Comparison of ENCODE assay signal across 30 mouse cellular contexts in the genomic region with DNA sequence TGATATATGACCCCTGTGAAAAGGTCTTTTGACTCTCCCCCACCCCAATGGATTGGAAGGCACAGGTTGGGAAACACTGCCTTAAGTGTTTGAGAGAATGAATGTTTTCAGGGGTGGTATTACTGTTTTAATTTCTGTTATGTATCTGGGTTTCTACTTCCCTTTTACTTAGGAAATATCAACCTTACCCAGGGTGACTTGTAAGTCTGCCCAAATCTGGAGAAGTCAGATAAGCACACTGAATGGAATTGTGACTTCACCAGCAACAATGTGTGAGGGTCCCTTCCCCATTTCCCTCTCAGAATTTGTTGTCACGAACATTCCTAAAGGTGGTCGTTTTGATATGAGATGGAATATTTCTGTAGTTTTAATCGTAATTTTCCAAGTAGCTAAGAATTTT. TPM values are rescaled to one million over a fixed set of nuclear protein-coding genes. Genes with fewer than 3 reads are reported as not detected.
DNase-seq lines count a peak whose midpoint lies in the region; ATAC-seq and TF ChIP-seq lines count a peak whose summit lies in the region.
"Had no signal": no experiment of that assay in that cellular context is flagged by ENCODE, and none has a peak within 500 bp of the region (broad histone marks: within the 10 kb centered on the region; RNA-seq: fewer than 3 reads in every experiment).

No protein-coding gene starts in this region.

- no peaks in the 10 kb centered on the region for H3K9me3 ChIP-seq in MEL (replicated peaks; ENCODE audit: insufficient read depth, low read length)
- H3K9me3 ChIP-seq in forebrain, embryonic 12.5 days: peaks cover 45% of the 10 kb centered on the region
- no peaks in the 10 kb centered on the region; the same call in 1 of the 2 replicates for H3K9me3 ChIP-seq in heart, embryonic 11.5 days (replicated peaks; ENCODE audit: control insufficient read depth, low read length)
- peaks cover 65% of the 10 kb centered on the region for H3K9me3 ChIP-seq in midbrain, embryonic 10.5 days (replicated peaks)
- H3K9me3 ChIP-seq: embryonic facial prominence, embryonic 15.5 days had no signal

- no peak for TF ChIP-seq RAD21 in MEL (IDR thresholded peaks at IDR 0.05; ENCODE audit: low read depth, low read length)

- peaks cover 4 to 21% of the 10 kb centered on the region in 2 experiments; a peak in 3 of 4 replicates for H3K4me1 ChIP-seq in MEL (ENCODE audit: control insufficient read depth in 1 of 2, insufficient read depth in 2 of 2, low read length in 2 of 2)
- no peaks in the 10 kb centered on the region for H3K4me1 ChIP-seq in forebrain, embryonic 12.5 days
- no peaks in the 10 kb centered on the region for H3K4me1 ChIP-seq in heart, embryonic 11.5 days (ENCODE audit: control insufficient read depth, insufficient read depth, low read length)
- no peaks in the 10 kb centered on the region for H3K4me1 ChIP-seq in midbrain, embryonic 10.5 days
- H3K4me1 ChIP-seq: embryonic facial prominence, embryonic 13.5 days; embryonic facial prominence, embryonic 15.5 days; forebrain, embryonic 10.5 days; forebrain, embryonic 13.5 days; forebrain, embryonic 15.5 days had no signal

- H3K9ac ChIP-seq in MEL (ENCODE audit: control insufficient read depth, low read depth, low read length, poor library complexity, severe bottlenecking): no peak overlapping the region
- H3K9ac ChIP-seq in forebrain, embryonic 12.5 days: no peak overlapping the region
- no peak overlapping the region for H3K9ac ChIP-seq in heart, embryonic 11.5 days (ENCODE audit: low read depth, low read length)
- H3K9ac ChIP-seq: embryonic facial prominence, embryonic 13.5 days; embryonic facial prominence, embryonic 15.5 days; forebrain, embryonic 13.5 days; forebrain, embryonic 15.5 days; forebrain, postnatal 0 days had no signal

- H3K36me3 ChIP-seq in MEL (ENCODE audit: control insufficient read depth in 1 of 2, insufficient read depth in 2 of 2, low read length in 2 of 2): peaks cover 0 to 16% of the 10 kb centered on the region in 2 experiments; a peak in 2 of 4 replicates
- H3K36me3 ChIP-seq in forebrain, embryonic 12.5 days (replicated peaks): no peaks in the 10 kb centered on the region
- H3K36me3 ChIP-seq in heart, embryonic 11.5 days (ENCODE audit: control insufficient read depth, insufficient read depth, low read length): no peaks in the 10 kb centered on the region
- H3K36me3 ChIP-seq in midbrain, embryonic 10.5 days: no peaks in the 10 kb centered on the region
- H3K36me3 ChIP-seq: embryonic facial prominence, embryonic 13.5 days; embryonic facial prominence, embryonic 15.5 days; forebrain, embryonic 10.5 days; forebrain, embryonic 15.5 days; G1E had no signal

- no peak overlapping the region for H3K4me3 ChIP-seq in MEL (ENCODE audit: control insufficient read depth in 1 of 2, insufficient read depth in 1 of 2, low read depth in 2 of 2, low read length in 2 of 2)
- H3K4me3 ChIP-seq in forebrain, embryonic 12.5 days (replicated peaks): no peak overlapping the region
- no peak overlapping the region for H3K4me3 ChIP-seq in heart, embryonic 11.5 days (ENCODE audit: low read depth, low read length)
- no peak overlapping the region for H3K4me3 ChIP-seq in midbrain, embryonic 10.5 days
- H3K4me3 ChIP-seq: embryonic facial prominence, embryonic 13.5 days; embryonic facial prominence, embryonic 15.5 days; erythroblast, embryonic 14.5 days; forebrain, embryonic 10.5 days; forebrain, embryonic 13.5 days; forebrain, embryonic 15.5 days had no signal

- TF ChIP-seq EP300 in MEL (IDR thresholded peaks at IDR 0.05; ENCODE audit: low read depth in 1 of 2, low read length in 2 of 2): peak; percentile 98 to 99

- no peaks in the 10 kb centered on the region for H3K79me2 ChIP-seq in MEL (ENCODE audit: control insufficient read depth, insufficient read depth, low read length, poor library complexity)

- TF ChIP-seq CTCF in MEL (IDR thresholded peaks at IDR 0.05 in 2 of 3, conservative IDR thresholded peaks at IDR 0.05 in 1 of 3; ENCODE audit: control insufficient read depth in 1 of 3, insufficient read depth in 1 of 3, low read depth in 2 of 3, low read length in 3 of 3, poor library complexity in 1 of 3, severe bottlenecking in 1 of 3): no peak

- WGBS in forebrain, embryonic 12.5 days: 89% methylated on average over 3 of the region's 3 CpGs
- WGBS in heart, embryonic 11.5 days (ENCODE audit: insufficient replicate concordance): 68% methylated on average over 3 of the region's 3 CpGs
- WGBS in midbrain, embryonic 10.5 days: 86% methylated on average over 3 of the region's 3 CpGs

- no peaks in the 10 kb centered on the region for H3K27me3 ChIP-seq in MEL (ENCODE audit: control insufficient read depth in 1 of 2, insufficient read depth in 2 of 2, low read length in 2 of 2)
- H3K27me3 ChIP-seq in forebrain, embryonic 12.5 days: no peaks in the 10 kb centered on the region
- no peaks in the 10 kb centered on the region for H3K27me3 ChIP-seq in heart, embryonic 11.5 days (ENCODE audit: control insufficient read depth, insufficient read depth, low read length)
- no peaks in the 10 kb centered on the region for H3K27me3 ChIP-seq in midbrain, embryonic 10.5 days (ENCODE audit: low read depth, poor library complexity, severe bottlenecking)
- H3K27me3 ChIP-seq: CH12.LX; embryonic facial prominence, embryonic 13.5 days; embryonic facial prominence, embryonic 15.5 days; forebrain, embryonic 13.5 days; forebrain, embryonic 15.5 days; Patski had no signal

- TF ChIP-seq POLR2A in MEL (IDR thresholded peaks at IDR 0.05; ENCODE audit: control insufficient read depth in 1 of 2, insufficient read depth in 1 of 2, low read depth in 1 of 2, low read length in 2 of 2, poor library complexity in 1 of 2): no peak

- H3K27ac ChIP-seq in MEL (ENCODE audit: control insufficient read depth, low read depth, low read length): peak overlapping the region; percentile 65
- H3K27ac ChIP-seq in forebrain, embryonic 12.5 days: no peak overlapping the region
- H3K27ac ChIP-seq in heart, embryonic 11.5 days (ENCODE audit: low read depth, low read length): no peak overlapping the region
- H3K27ac ChIP-seq in midbrain, embryonic 10.5 days (replicated peaks): no peak overlapping the region
- H3K27ac ChIP-seq: embryonic facial prominence, embryonic 13.5 days; embryonic facial prominence, embryonic 15.5 days; forebrain, embryonic 10.5 days; forebrain, embryonic 13.5 days; forebrain, embryonic 15.5 days had no signal

- peak; percentile 100 for ATAC-seq in common myeloid progenitor, adult 5-6 weeks (replicated peaks; ENCODE audit: low read depth, poor library complexity, severe bottlenecking)
- peak; percentile 98 to 100 for ATAC-seq in hematopoietic stem cell, adult 5-6 weeks (replicated peaks in 1 of 2; ENCODE audit: insufficient read depth in 1 of 2, low FRiP score in 2 of 2, low TSS enrichment in 1 of 2, low read depth in 1 of 2, poor library complexity in 2 of 2, severe bottlenecking in 2 of 2)
- no peak for ATAC-seq in forebrain, embryonic 12.5 days (ENCODE audit: low FRiP score)
- ATAC-seq in heart, embryonic 11.5 days (replicated peaks; ENCODE audit: insufficient number of reproducible peaks, low FRiP score, low TSS enrichment): no peak
- ATAC-seq: activated CD4-positive, CD25-positive, alpha-beta regulatory T cell, adult 4 months; CD4-positive, CD25-positive, alpha-beta regulatory T cell, adult 4 months; forebrain, embryonic 13.5 days; forebrain, embryonic 15.5 days; forebrain, postnatal 0 days; Patski had no signal

- peak; percentile 87 for DNase-seq in MEL (ENCODE audit: low read depth, low spot score)
- no peak for DNase-seq in midbrain, embryonic 10.5 days (ENCODE audit: low spot score)
- no peak for DNase-seq in spleen, postnatal 14 days (ENCODE audit: low spot score in 2 of 2)
- DNase-seq: adrenal gland, adult 2 months; adrenal gland, postnatal 10 days; adrenal gland, postnatal 25 days; B cell, adult 2 months; cerebellum, adult 11-12 months; cerebellum, adult 2 months; cerebellum, adult 9-10 months; cerebellum, postnatal 10 days; cerebellum, postnatal 25 days; embryo, embryonic 11 days; forebrain, postnatal 0 days had no signal

- H3K4me2 ChIP-seq in forebrain, embryonic 12.5 days: no peak overlapping the region
- H3K4me2 ChIP-seq in heart, embryonic 11.5 days: no peak overlapping the region
- H3K4me2 ChIP-seq: embryonic facial prominence, embryonic 13.5 days; embryonic facial prominence, embryonic 15.5 days; forebrain, embryonic 13.5 days; forebrain, embryonic 15.5 days had no signal

TF ChIP-seq in MEL, 35 proteins besides CTCF, POLR2A, EP300 and RAD21 (continues in another document):
- TF ChIP-seq NELFE (IDR thresholded peaks at IDR 0.05; ENCODE audit: low read depth, low read length) (no peak), USF2 (IDR thresholded peaks at IDR 0.05; ENCODE audit: borderline replicate concordance in 1 of 2, insufficient read depth in 1 of 2, low read depth in 1 of 2, low read length in 2 of 2) (no peak), TCF12 (IDR thresholded peaks at IDR 0.05; ENCODE audit: low read depth, low read length) (peak; percentile 97), SMC3 (IDR thresholded peaks at IDR 0.05; ENCODE audit: low read depth, low read length) (no peak), GABPA (IDR thresholded peaks at IDR 0.05; ENCODE audit: low read depth, low read length) (no peak), MXI1 (IDR thresholded peaks at IDR 0.05; ENCODE audit: low read depth, low read length) (no peak), JUND (IDR thresholded peaks at IDR 0.05; ENCODE audit: low read depth, low read length) (no peak), MAFK (IDR thresholded peaks at IDR 0.05; ENCODE audit: borderline replicate concordance, low read depth, low read length) (no peak)

RNA-seq across cellular contexts. Expression of a gene that starts 17.0 kb away (rescaled TPM):
- 0.20 and 0.46 TPM in 2 replicates for total RNA-seq in MEL (2012; rRNA removed)
- under 1 TPM in 1 of 2 experiments, not detected in 1; 0.18 TPM for polyA plus RNA-seq in MEL (2012; ENCODE audit: insufficient read depth in 1 of 2, insufficient read length in 2 of 2, low read depth in 1 of 2, low replicate concordance in 2 of 2, missing spikeins in 1 of 2)
- total RNA-seq in common myeloid progenitor, adult 5-6 weeks (2017): not detected in 2 replicates
- total RNA-seq in hematopoietic stem cell, adult 5-6 weeks (2017): not detected in 2 replicates
- polyA plus RNA-seq in forebrain, embryonic 12.5 days (2016; fragmentation: Nextera tagmentation; extraction: Ambion mirVana): not detected in 2 replicates
- polyA plus RNA-seq in heart, embryonic 11.5 days (2014; fragmentation: Nextera tagmentation; extraction: Ambion mirVana): 0.17 and 0.30 TPM in 2 replicates
- not detected in 2 replicates for polyA plus RNA-seq in midbrain, embryonic 10.5 days (2016; fragmentation: Nextera tagmentation; extraction: Ambion mirVana)
- total RNA-seq: adrenal gland, adult 2 months; adrenal gland, postnatal 10 days; adrenal gland, postnatal 25 days; CH12.LX; forebrain, postnatal 0 days; G1E had no signal
- polyA plus RNA-seq: activated CD4-positive, CD25-positive, alpha-beta regulatory T cell, adult 4 months; adrenal gland, adult 2 months; CD4-positive, CD25-positive, alpha-beta regulatory T cell, adult 4 months; embryonic facial prominence, embryonic 11.5 days; embryonic facial prominence, embryonic 13.5 days; embryonic facial prominence, embryonic 15.5 days; erythroblast, embryonic 14.5 days; forebrain, embryonic 10.5 days; forebrain, embryonic 13.5 days; forebrain, embryonic 15.5 days; forebrain, postnatal 0 days; G1E; Patski had no signal

RNA-seq across cellular contexts. Expression of a gene that starts 17.6 kb away (rescaled TPM):
- not detected in 2 replicates for total RNA-seq in MEL (2012; rRNA removed)
- not detected for polyA plus RNA-seq in MEL (2012; ENCODE audit: insufficient read depth in 1 of 2, insufficient read length in 2 of 2, low read depth in 1 of 2, low replicate concordance in 2 of 2, missing spikeins in 1 of 2)
- total RNA-seq in common myeloid progenitor, adult 5-6 weeks (2017): not detected in 2 replicates
- not detected in 2 replicates for total RNA-seq in hematopoietic stem cell, adult 5-6 weeks (2017)
- polyA plus RNA-seq in forebrain, embryonic 12.5 days (2016; fragmentation: Nextera tagmentation; extraction: Ambion mirVana): not detected in 2 replicates
- polyA plus RNA-seq in heart, embryonic 11.5 days (2014; fragmentation: Nextera tagmentation; extraction: Ambion mirVana): not detected in 2 replicates
- not detected in 2 replicates for polyA plus RNA-seq in midbrain, embryonic 10.5 days (2016; fragmentation: Nextera tagmentation; extraction: Ambion mirVana)
- total RNA-seq: adrenal gland, adult 2 months; adrenal gland, postnatal 10 days; adrenal gland, postnatal 25 days; CH12.LX; forebrain, postnatal 0 days; G1E had no signal
- polyA plus RNA-seq: activated CD4-positive, CD25-positive, alpha-beta regulatory T cell, adult 4 months; adrenal gland, adult 2 months; CD4-positive, CD25-positive, alpha-beta regulatory T cell, adult 4 months; cerebellum, adult 2 months; embryonic facial prominence, embryonic 11.5 days; embryonic facial prominence, embryonic 13.5 days; embryonic facial prominence, embryonic 15.5 days; erythroblast, embryonic 14.5 days; forebrain, embryonic 10.5 days; forebrain, embryonic 13.5 days; forebrain, embryonic 15.5 days; forebrain, postnatal 0 days; G1E; Patski had no signal

Comparison
In these comparisons a context has a peak if more than half of its experiments do, and no peak if none do; other contexts are left out.
1. ATAC-seq: peak in common myeloid progenitor, adult 5-6 weeks (single experiment) and hematopoietic stem cell, adult 5-6 weeks (2 of 2); none in forebrain, embryonic 12.5 days (single experiment) and heart, embryonic 11.5 days (single experiment).